In the genomic region with DNA sequence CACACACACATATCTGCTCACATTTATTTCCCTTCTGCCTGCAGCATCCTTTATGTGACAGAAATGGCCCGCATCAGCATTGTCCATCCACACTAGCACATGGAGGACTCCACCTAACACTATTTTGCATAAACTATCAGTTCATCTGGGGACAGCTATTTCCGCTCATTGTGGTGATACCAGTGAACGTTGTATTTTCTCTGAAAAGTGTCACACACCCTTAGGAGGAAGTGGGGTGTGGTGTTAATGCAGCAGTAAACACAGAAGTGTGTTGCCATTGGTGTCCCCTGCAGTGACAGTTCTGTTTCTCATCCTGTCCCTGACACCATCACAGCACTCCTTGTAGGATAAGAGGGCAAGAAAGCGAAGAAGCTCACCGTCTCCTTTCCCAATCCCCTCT, we compare ENCODE assay signal across 11 mouse cellular contexts. TPM values are rescaled to one million over a fixed set of nuclear protein-coding genes. Genes with fewer than 3 reads are reported as not detected.
DNase-seq lines count a peak whose midpoint lies in the region; ATAC-seq lines count a peak whose summit lies in the region.
"Had no signal": no experiment of that assay in that cellular context is flagged by ENCODE, and none has a peak within 500 bp of the region (broad histone marks: within the 10 kb centered on the region; RNA-seq: fewer than 3 reads in every experiment).

No protein-coding gene starts in this region.

- ATAC-seq in common myeloid progenitor, adult 5-6 weeks (replicated peaks; ENCODE audit: low read depth, poor library complexity, severe bottlenecking), result peak; percentile 68

- peak; percentile 5 to 28 for DNase-seq in heart, adult 9 months (ENCODE audit: low spot score in 2 of 2)
- no peak for DNase-seq in heart, postnatal 10 days
- peak; percentile 88 for DNase-seq in CD4-positive helper T cell, adult 2 months (ENCODE audit: low read depth, low spot score)
- peak; percentile 22 for DNase-seq in lung, postnatal 14 days
- DNase-seq in layer of hippocampus, adult 9-10 months (ENCODE audit: low spot score), result no peak
- no peak for DNase-seq in right cerebral cortex, adult 18-20 months
- DNase-seq in cerebellum, postnatal 36 days, result no peak
- DNase-seq: gastrocnemius, postnatal 14 days; heart, postnatal 36 days; thymus, postnatal 36 days had no signal

- intact Hi-C loops in heart, postnatal 10 days (cut with DNase I), result no loop called here

RNA-seq across cellular contexts. Expression of a gene that starts 46.2 kb away (rescaled TPM):
- 1 to 10 TPM; 1.8 to 2.5 TPM for total RNA-seq in heart, postnatal 10 days (2021)
- total RNA-seq in common myeloid progenitor, adult 5-6 weeks (2017), result 10.1 and 16.0 TPM in 2 replicates

Comparison
In these comparisons a context has a peak if more than half of its experiments do, and no peak if none do; other contexts are left out.
1. DNase-seq: peak in heart, adult 9 months (2 of 2), CD4-positive helper T cell, adult 2 months (single experiment) and lung, postnatal 14 days (single experiment); none in heart, postnatal 10 days (0 of 2), layer of hippocampus, adult 9-10 months (single experiment), right cerebral cortex, adult 18-20 months (single experiment) and cerebellum, postnatal 36 days (0 of 2).